Mouse (Mus musculus): Measurements from ENCODE around the gene Gsta3. TPM values are rescaled to one million over a fixed set of nuclear protein-coding genes. Genes with fewer than 3 reads are reported as not detected.

Gene Gsta3
- total RNA-seq, 1 experiment from 2014 or later: not detected

DNA sequence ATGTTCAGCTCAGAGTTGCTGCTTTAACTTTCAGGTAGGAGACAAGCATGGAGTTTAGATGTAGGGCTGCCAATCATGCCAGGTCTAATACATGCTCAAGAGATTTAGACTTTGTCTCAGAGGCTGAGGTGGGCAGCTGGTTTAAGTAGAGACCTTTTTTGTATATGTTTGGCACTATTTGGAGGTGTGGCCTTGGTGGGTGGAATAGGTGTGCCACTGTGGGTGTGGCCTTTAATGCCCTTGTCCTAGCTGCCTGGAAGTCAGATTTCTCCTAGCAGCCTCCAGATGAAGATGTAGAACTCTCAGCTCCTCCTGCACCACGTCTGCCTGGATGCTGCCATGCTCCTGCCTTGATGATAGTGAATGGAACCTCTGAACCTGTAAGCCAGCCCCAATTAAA is 52.2 kb downstream of the Gsta3 start:
- ATAC-seq (replicated peaks; ENCODE audit: low read depth, poor library complexity, severe bottlenecking): no peak

DNA sequence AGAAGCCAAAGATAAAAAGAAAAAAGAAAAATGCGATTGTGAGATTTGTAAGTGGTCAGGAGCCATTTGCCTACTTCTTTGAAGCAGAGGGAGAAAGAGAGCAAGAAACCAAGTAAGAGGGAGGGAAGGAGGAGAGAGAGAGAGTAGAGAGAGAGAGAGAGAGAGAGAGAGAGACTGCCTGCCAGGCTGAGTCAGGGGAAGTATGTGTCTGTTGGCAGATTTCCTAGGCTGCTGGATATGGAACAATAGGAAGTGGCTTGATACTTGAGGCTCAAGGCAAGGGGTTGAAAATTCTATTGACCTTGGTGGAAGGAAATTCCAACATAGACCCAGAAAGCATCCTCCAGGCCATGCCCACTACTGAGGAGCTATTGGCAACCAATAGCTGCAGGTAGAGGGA is 55.8 kb downstream of the Gsta3 start:
- ATAC-seq (replicated peaks; ENCODE audit: low read depth, poor library complexity, severe bottlenecking): no peak

DNA sequence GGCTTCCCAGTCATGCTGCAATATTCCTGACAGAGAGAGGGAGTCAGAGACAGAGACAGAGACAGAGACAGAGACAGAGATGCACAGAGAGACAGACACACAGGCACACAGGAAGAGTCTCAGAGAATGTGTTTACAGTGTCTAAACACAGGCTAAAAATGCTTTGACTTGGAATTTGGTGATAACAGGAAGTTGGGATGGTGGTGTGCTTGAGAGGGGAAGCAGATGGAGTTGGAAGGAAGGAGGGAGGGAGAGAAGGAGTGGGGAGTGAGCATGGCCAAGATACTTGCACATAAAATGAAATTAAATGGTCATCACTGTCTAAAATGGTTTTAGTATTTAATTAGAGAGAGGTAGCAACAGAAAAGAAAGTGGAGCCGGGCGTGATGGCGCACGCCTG is 57.7 kb downstream of the Gsta3 start:
- no peak for ATAC-seq (replicated peaks; ENCODE audit: low read depth, poor library complexity, severe bottlenecking)

DNA sequence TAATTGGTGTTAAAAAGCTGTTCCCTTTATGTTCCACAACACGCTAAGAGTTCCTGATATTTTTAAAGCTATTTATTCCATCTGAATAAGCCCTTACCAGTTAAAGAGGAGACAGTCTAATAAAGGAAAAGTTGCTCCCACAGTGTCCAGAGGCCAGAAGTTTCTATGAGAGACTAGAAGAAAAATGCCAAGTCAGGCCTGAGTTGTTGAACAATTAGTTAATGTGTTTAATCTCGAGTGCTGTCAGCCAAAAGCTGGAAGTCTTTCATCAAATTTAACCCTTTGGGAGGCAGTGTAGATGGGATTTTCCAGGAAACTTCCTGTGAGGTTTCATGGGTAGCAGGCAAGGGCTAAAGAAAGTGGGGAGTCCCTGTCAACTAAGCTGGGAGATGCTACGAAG is 59.4 kb downstream of the Gsta3 start:
- no peak for ATAC-seq (replicated peaks; ENCODE audit: low read depth, poor library complexity, severe bottlenecking)

DNA sequence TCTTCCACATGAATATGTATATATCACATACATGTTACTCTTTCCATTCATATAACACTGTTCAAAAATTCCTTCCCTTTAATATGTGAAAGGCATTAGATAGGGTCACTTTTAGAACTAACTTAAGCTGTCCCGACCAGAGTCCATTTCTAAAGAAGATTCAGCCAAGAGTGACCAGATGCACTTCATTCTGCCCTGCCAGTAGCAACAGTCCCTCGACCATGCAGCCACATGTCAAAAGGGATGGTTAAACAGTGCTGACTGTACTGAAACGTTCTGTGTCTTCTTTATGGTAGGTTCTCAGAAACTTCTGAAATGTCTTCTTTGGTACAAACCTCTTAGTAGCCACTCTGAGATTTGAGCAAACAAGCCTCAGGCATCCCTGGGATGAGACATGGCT is 61.3 kb downstream of the Gsta3 start:
- ATAC-seq (replicated peaks; ENCODE audit: low read depth, poor library complexity, severe bottlenecking): no peak

DNA sequence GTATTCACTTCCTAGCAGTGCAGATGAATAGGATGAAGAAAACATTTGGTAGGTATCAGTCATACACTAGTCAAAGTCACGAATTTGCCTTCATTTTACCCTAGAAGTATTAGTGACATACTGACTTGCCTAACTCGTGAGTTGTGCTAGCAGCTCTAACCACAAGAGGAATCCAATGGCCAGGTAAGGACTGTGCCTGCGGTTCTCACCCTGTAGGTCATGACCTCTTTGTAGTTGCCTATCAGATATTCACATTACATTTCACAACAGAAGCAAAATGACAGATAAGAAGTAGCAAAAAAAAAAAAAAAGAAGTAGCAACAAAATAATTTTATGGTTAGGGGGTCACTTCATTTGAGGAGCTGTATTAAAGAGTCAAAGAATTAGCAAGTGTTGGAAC is 63.8 kb downstream of the Gsta3 start:
- ATAC-seq (replicated peaks; ENCODE audit: low read depth, poor library complexity, severe bottlenecking): no peak

DNA sequence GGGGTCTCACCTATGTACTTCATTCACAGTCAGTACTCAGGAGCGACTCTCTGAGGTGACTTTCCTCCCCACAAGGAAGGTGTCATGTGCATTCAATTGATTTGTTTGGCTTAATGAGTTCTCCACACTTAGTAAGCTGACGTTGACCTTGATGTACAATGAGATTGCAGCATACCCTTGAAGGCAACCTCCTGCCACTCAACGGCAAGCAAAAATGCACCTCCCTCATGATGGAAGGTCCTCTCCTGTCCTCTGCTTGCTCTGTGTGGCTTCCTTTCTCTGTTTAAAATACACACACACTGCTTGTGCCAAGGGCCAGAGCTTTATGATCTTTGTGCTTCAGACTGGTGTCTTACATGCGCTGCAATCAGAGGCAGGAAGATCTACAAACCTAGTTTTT is 64.3 kb downstream of the Gsta3 start:
- no peak for ATAC-seq (replicated peaks; ENCODE audit: low read depth, poor library complexity, severe bottlenecking)

DNA sequence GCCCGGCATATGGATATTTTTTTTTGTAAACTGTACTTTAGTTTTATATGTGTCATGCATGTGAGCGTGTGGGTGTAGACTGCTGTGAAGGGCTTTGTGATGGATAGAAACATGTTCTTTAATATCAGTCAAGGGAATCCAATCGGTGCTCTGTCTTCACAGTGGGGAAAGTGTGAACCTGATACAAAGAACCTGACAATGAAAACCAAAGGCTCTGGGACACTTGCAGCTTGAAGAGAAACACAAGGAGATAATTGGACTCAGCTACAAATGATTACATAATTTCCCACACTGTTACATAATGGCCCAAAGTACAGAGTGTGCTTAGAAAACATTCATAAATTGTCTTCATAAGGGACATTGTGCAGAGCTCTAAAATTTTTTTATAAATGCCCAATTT is 65.1 kb downstream of the Gsta3 start:
- ATAC-seq (replicated peaks; ENCODE audit: low read depth, poor library complexity, severe bottlenecking): no peak

DNA sequence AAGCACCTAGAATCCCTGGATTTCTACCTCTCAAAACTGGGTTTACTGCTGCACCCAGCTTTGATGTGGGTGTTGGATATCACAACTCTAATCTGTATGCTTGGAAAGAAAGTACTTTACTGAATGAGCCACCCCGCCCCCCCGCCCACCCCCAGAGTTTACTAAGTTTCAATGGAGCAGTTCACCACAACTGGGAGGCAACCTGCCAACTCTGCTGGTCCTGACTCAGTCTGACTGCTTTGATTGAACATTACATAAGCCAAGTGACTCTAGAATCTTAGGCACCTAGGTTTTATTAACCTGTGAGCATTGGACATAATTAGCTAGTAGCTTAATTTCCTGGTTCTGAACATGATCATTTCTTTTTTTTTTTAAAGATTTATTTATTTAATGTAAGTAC is 73.9 kb downstream of the Gsta3 start:
- ATAC-seq (replicated peaks; ENCODE audit: low read depth, poor library complexity, severe bottlenecking): no peak

Other genes with a start within 250 kb of the Gsta3 start
- gene Tram2, start 161.4 kb upstream of the Gsta3 start, total RNA-seq (2017): 2.3 and 4.5 TPM in 2 replicates
- 4.3 and 13.6 TPM in 2 replicates for gene Tmem14a, start 22.0 kb upstream of the Gsta3 start, total RNA-seq (2017)
- not detected in 2 replicates for gene Khdc1a, start 109.1 kb downstream of the Gsta3 start, total RNA-seq (2017)
- gene Khdc1c, start 127.7 kb downstream of the Gsta3 start, total RNA-seq (2017): not detected in 2 replicates
- not detected in 2 replicates for gene Khdc1b, start 143.0 kb downstream of the Gsta3 start, total RNA-seq (2017)

Data from common myeloid progenitor, adult 5-6 weeks (primary cell).